Mouse (Mus musculus) thymus, adult 2 months (tissue): ENCODE results near the gene Rfpl4b.

Experiments
- CTCF ChIP-seq: fragments of 200-500 bp; IDR thresholded peaks from 2 replicates; pipeline ENCODE4 v1.5.1; 2012; ENCODE audit warnings: mild to moderate bottlenecking, control low read depth, low read length, moderate library complexity, borderline replicate concordance; ENCODE audit not compliant: control insufficient read depth, poor library complexity, insufficient read depth; ENCODE audit errors: extremely low read depth
- POLR2A ChIP-seq: fragments of 200-500 bp; IDR thresholded peaks from 2 replicates; pipeline ENCODE4 v1.6.1; 2012; ENCODE audit warnings: mild to moderate bottlenecking, low read length, control low read depth, moderate library complexity; ENCODE audit not compliant: control insufficient read depth, poor library complexity, insufficient read depth; ENCODE audit errors: extremely low read depth

- no peak for TF ChIP-seq CTCF
- no peak for TF ChIP-seq POLR2A
Observed at GRCm38 (mm10) chr10:38806056-38806455, 15.5 kb downstream of the Rfpl4b start.
